ENCODE assay signal across 8 mouse cellular contexts in the genomic region with DNA sequence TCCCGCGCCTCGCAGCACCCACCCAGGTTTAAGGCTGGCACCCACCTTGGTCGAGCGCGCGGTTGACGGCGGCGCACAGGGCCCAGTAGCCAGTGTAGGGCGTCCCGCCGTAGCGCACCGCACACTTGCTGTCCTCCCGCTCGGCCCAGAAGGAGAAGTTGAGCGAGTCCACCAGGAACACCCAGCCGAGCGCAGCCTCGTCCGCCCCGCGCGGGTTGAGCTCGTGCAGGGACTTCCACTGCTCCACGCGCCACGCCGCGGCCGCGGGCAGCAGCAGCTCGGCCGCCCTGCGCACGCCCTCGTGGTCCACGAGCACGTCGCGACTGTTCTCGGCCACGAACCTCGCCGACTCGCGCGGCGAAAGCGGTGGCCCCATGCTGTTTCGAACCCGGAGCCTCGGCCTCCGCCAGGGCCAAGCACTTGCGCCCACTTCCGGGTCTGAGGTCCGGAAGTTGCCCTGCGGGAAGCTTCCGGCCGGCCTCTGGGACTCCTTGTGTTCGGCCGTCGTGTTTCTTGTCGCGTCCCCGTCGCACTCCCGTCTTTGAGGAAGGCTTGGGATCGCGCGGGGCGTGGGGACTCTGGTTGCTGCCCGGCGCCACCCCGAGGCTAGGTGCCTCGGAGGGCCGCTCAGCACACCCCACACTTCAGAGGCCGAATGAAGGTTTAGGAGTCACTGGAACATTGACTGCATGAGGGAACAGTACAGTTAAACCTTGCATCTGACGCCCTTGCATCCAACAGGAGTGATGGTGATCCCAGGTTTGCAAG. TPM values are rescaled to one million over a fixed set of nuclear protein-coding genes. Genes with fewer than 3 reads are reported as not detected.
A peak's percentile ranks its signal among the peaks of the same experiment; 100 is the strongest.
DNase-seq lines count a peak whose midpoint lies in the region; ATAC-seq and TF ChIP-seq lines count a peak whose summit lies in the region.

2210016F16Rik (minus strand) TSS at position 447 of the 768 bp plus-strand sequence.

- H3K27me3 ChIP-seq in heart, embryonic 13.5 days (replicated peaks), result no peaks in the 10 kb centered on the region
- no peaks in the 10 kb centered on the region for H3K27me3 ChIP-seq in kidney, postnatal 0 days (ENCODE audit: insufficient read depth, low read length)
- H3K27me3 ChIP-seq in liver, embryonic 15.5 days, result no peaks in the 10 kb centered on the region
- no peaks in the 10 kb centered on the region for H3K27me3 ChIP-seq in stomach, embryonic 14.5 days (ENCODE audit: control insufficient read depth, insufficient read depth, low read length)

- H3K27ac ChIP-seq in bone marrow macrophage, adult 2 months (ENCODE audit: insufficient read depth, low read depth, low read length), result peak within 1 kb of the TSS; percentile 28
- peak within 1 kb of the TSS; percentile 33; the same call in 1 of the 2 replicates for H3K27ac ChIP-seq in heart, embryonic 13.5 days (replicated peaks)
- peak within 1 kb of the TSS; percentile 37; the same call in 1 of the 2 replicates for H3K27ac ChIP-seq in kidney, postnatal 0 days
- H3K27ac ChIP-seq in liver, embryonic 15.5 days (replicated peaks), result peak within 1 kb of the TSS; percentile 56; the same call in 1 of the 2 replicates
- no peak within 1 kb of the TSS; the same call in 1 of the 2 replicates for H3K27ac ChIP-seq in stomach, embryonic 14.5 days (ENCODE audit: low read length)

- H3K9ac ChIP-seq in heart, embryonic 13.5 days, result peak within 1 kb of the TSS; percentile 88
- peak within 1 kb of the TSS; percentile 81 for H3K9ac ChIP-seq in kidney, postnatal 0 days (ENCODE audit: low read depth, low read length)
- H3K9ac ChIP-seq in liver, embryonic 15.5 days, result peak within 1 kb of the TSS; percentile 88
- peak within 1 kb of the TSS; percentile 64 for H3K9ac ChIP-seq in stomach, embryonic 14.5 days (replicated peaks; ENCODE audit: low read depth, low read length)

- 2% methylated on average over 80 of the region's 80 CpGs for WGBS in heart, embryonic 13.5 days
- 3% methylated on average over 80 of the region's 80 CpGs for WGBS in kidney, postnatal 0 days
- WGBS in liver, embryonic 15.5 days (ENCODE audit: insufficient replicate concordance), result 2% methylated on average over 74 of the region's 80 CpGs
- whole genome bisulfite sequencing in stomach, embryonic 14.5 days, result 4% methylated on average over 80 of the region's 80 CpGs

- H3K4me1 ChIP-seq in bone marrow macrophage, adult 2 months (ENCODE audit: control insufficient read depth, insufficient read depth, low read length), result peaks cover 9% of the 10 kb centered on the region
- H3K4me1 ChIP-seq in heart, embryonic 13.5 days, result peaks cover 14% of the 10 kb centered on the region
- 0 out of 2 replicates have a peak, but pooled peaks cover 5% of the 10 kb centered on the region for H3K4me1 ChIP-seq in kidney, postnatal 0 days (replicated peaks; ENCODE audit: insufficient read depth, low read length)
- peaks cover 25% of the 10 kb centered on the region for H3K4me1 ChIP-seq in liver, embryonic 15.5 days (replicated peaks)
- H3K4me1 ChIP-seq in stomach, embryonic 14.5 days (ENCODE audit: control insufficient read depth, insufficient read depth, low read length), result peaks cover 3% of the 10 kb centered on the region; the same call in 1 of the 2 replicates

- TF ChIP-seq CTCF in bone marrow macrophage, adult 2 months (IDR thresholded peaks at IDR 0.05; ENCODE audit: low read depth, low read length), result no peak
- no peak for TF ChIP-seq CTCF in kidney, postnatal 0 days (IDR thresholded peaks at IDR 0.05; ENCODE audit: low read depth)

- ATAC-seq in erythroid progenitor cell, adult 5-6 weeks (replicated peaks; ENCODE audit: low FRiP score, poor library complexity, severe bottlenecking), result peak; percentile 69
- peak; percentile 37 for ATAC-seq in heart, embryonic 13.5 days (ENCODE audit: extremely low read depth, insufficient number of reproducible peaks, low FRiP score, low TSS enrichment)
- ATAC-seq in kidney, postnatal 0 days (replicated peaks; ENCODE audit: low FRiP score, low read depth), result peak; percentile 51
- peak; percentile 76 for ATAC-seq in liver, embryonic 15.5 days (ENCODE audit: insufficient read depth)
- peak; percentile 72; the same call in 1 of the 2 replicates for ATAC-seq in stomach, embryonic 14.5 days (ENCODE audit: insufficient number of reproducible peaks, insufficient read depth, low FRiP score, low read depth)

- peak within 1 kb of the TSS; percentile 90 for H3K4me2 ChIP-seq in heart, embryonic 13.5 days
- peak within 1 kb of the TSS; percentile 76 for H3K4me2 ChIP-seq in kidney, postnatal 0 days (ENCODE audit: low read length)
- peak within 1 kb of the TSS; percentile 78 for H3K4me2 ChIP-seq in liver, embryonic 15.5 days
- H3K4me2 ChIP-seq in stomach, embryonic 14.5 days (replicated peaks; ENCODE audit: low read depth, low read length), result peak within 1 kb of the TSS; percentile 93

- TF ChIP-seq POLR2A in bone marrow macrophage, adult 2 months (IDR thresholded peaks at IDR 0.05; ENCODE audit: borderline replicate concordance, low read depth, low read length), result 0 out of 2 replicates have a peak, but pooled peaks have one; percentile 23

- DNase-seq in B cell, adult 2 months, result peak; percentile 66 to 71
- DNase-seq in kidney, postnatal 0 days (ENCODE audit: low spot score), result peak; percentile 81
- peak; percentile 78 for DNase-seq in neural tube, embryonic 10.5 days (ENCODE audit: extremely low spot score, low spot score)

- H3K36me3 ChIP-seq in heart, embryonic 13.5 days, result peaks cover 38% of the 10 kb centered on the region
- H3K36me3 ChIP-seq in kidney, postnatal 0 days (ENCODE audit: insufficient read depth, low read length), result peaks cover 16% of the 10 kb centered on the region
- peaks cover 33% of the 10 kb centered on the region for H3K36me3 ChIP-seq in liver, embryonic 15.5 days (replicated peaks)
- peaks cover 23% of the 10 kb centered on the region for H3K36me3 ChIP-seq in stomach, embryonic 14.5 days (ENCODE audit: control insufficient read depth, insufficient read depth, low read length)

- peak within 1 kb of the TSS; percentile 69 for H3K4me3 ChIP-seq in bone marrow macrophage, adult 2 months (ENCODE audit: insufficient read depth, low read length)
- H3K4me3 ChIP-seq in heart, embryonic 13.5 days, result peak within 1 kb of the TSS; percentile 80
- H3K4me3 ChIP-seq in kidney, postnatal 0 days (replicated peaks; ENCODE audit: low read depth, low read length), result peak within 1 kb of the TSS; percentile 61
- peak within 1 kb of the TSS; percentile 88 for H3K4me3 ChIP-seq in liver, embryonic 15.5 days (replicated peaks)
- peak within 1 kb of the TSS; percentile 79 for H3K4me3 ChIP-seq in stomach, embryonic 14.5 days (ENCODE audit: low read depth, low read length)

- peaks cover 16% of the 10 kb centered on the region for H3K9me3 ChIP-seq in heart, embryonic 13.5 days
- no peaks in the 10 kb centered on the region for H3K9me3 ChIP-seq in kidney, postnatal 0 days (replicated peaks; ENCODE audit: low read length)
- H3K9me3 ChIP-seq in liver, embryonic 15.5 days (replicated peaks), result peaks cover 11% of the 10 kb centered on the region; the same call in 1 of the 2 replicates
- peaks cover 12% of the 10 kb centered on the region; the same call in 1 of the 2 replicates for H3K9me3 ChIP-seq in stomach, embryonic 14.5 days (ENCODE audit: control insufficient read depth, low read depth, low read length)

RNA-seq across cellular contexts. Expression of gene 2210016F16Rik, which starts in this region (rescaled TPM):
- 19.7 and 20.6 TPM in 2 replicates for polyA plus RNA-seq in bone marrow macrophage, adult 2 months (2012; ENCODE audit: insufficient read depth, insufficient read length, missing spikeins)
- total RNA-seq in erythroid progenitor cell, adult 5-6 weeks (2015; ENCODE audit: low replicate concordance), result 2.1 and 7.6 TPM in 2 replicates
- total RNA-seq in erythroid progenitor cell, adult 5-6 weeks (2017; ENCODE audit: low replicate concordance), result 3.1 and 7.1 TPM in 2 replicates
- polyA plus RNA-seq in heart, embryonic 13.5 days (2015; fragmentation: Nextera tagmentation; extraction: Ambion mirVana), result 26.8 and 29.8 TPM in 2 replicates
- polyA plus RNA-seq in kidney, postnatal 0 days (2015; fragmentation: Nextera tagmentation; extraction: Ambion mirVana), result 33.0 and 33.7 TPM in 2 replicates
- polyA plus RNA-seq in liver, embryonic 15.5 days (2015; fragmentation: Nextera tagmentation; extraction: Ambion mirVana), result 17.5 and 18.5 TPM in 2 replicates
- 30.6 and 33.0 TPM in 2 replicates for polyA plus RNA-seq in stomach, embryonic 14.5 days (2014; fragmentation: Nextera tagmentation; extraction: Ambion mirVana)
